In the genomic region with DNA sequence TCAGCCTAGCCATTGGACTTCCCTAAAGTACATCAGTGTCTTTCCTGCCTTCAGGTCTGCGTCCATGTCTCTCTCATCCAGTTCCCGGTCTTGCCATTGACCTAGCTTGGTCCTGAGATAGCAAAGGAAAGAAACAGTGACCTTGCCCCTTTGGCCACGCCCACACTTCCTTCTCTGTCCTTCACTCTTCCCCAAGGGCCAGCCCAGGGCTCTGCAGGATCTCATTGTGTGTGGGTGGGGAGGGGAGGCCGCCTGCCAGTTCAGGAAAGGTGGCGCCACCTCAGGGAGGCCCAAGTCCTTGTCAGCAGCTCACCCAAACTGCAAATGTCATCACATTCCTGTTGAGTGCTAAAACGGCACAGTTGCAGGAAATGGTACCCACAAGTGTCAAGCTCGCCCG, we compare ENCODE assay signal across 12 mouse cellular contexts.
DNase-seq lines count a peak whose midpoint lies in the region; ATAC-seq and TF ChIP-seq lines count a peak whose summit lies in the region.
"Had no signal": no experiment of that assay in that cellular context is flagged by ENCODE, and none has a peak within 500 bp of the region (broad histone marks: within the 10 kb centered on the region; RNA-seq: fewer than 3 reads in every experiment).

No protein-coding gene starts in this region.

- no peaks in the 10 kb centered on the region for H3K36me3 ChIP-seq in stomach, embryonic 15.5 days
- no peaks in the 10 kb centered on the region for H3K36me3 ChIP-seq in stomach, postnatal 0 days (ENCODE audit: control insufficient read depth, insufficient read depth, low read length)
- H3K36me3 ChIP-seq in heart, embryonic 15.5 days = no peaks in the 10 kb centered on the region
- no peaks in the 10 kb centered on the region for H3K36me3 ChIP-seq in forebrain, embryonic 15.5 days
- H3K36me3 ChIP-seq in hindbrain, embryonic 14.5 days (replicated peaks; ENCODE audit: control insufficient read depth, insufficient read depth) = no peaks in the 10 kb centered on the region
- H3K36me3 ChIP-seq: embryonic facial prominence, embryonic 13.5 days; hindbrain, embryonic 15.5 days; midbrain, embryonic 12.5 days had no signal

- H3K27me3 ChIP-seq in stomach, embryonic 15.5 days (replicated peaks) = no peaks in the 10 kb centered on the region
- no peaks in the 10 kb centered on the region for H3K27me3 ChIP-seq in stomach, postnatal 0 days (ENCODE audit: control insufficient read depth, insufficient read depth, low read length)
- H3K27me3 ChIP-seq in heart, embryonic 15.5 days = no peaks in the 10 kb centered on the region
- H3K27me3 ChIP-seq in forebrain, embryonic 15.5 days = no peaks in the 10 kb centered on the region
- no peaks in the 10 kb centered on the region for H3K27me3 ChIP-seq in hindbrain, embryonic 14.5 days (ENCODE audit: control insufficient read depth, insufficient read depth, low read length)
- H3K27me3 ChIP-seq: embryonic facial prominence, embryonic 13.5 days; hindbrain, embryonic 15.5 days; midbrain, embryonic 12.5 days had no signal

- H3K9me3 ChIP-seq in stomach, embryonic 15.5 days = no peaks in the 10 kb centered on the region
- no peaks in the 10 kb centered on the region for H3K9me3 ChIP-seq in stomach, postnatal 0 days (ENCODE audit: control insufficient read depth, low read length)
- no peaks in the 10 kb centered on the region for H3K9me3 ChIP-seq in heart, embryonic 15.5 days (replicated peaks)
- no peaks in the 10 kb centered on the region for H3K9me3 ChIP-seq in forebrain, embryonic 15.5 days
- H3K9me3 ChIP-seq in hindbrain, embryonic 14.5 days (ENCODE audit: control insufficient read depth, low read length) = no peaks in the 10 kb centered on the region
- H3K9me3 ChIP-seq: embryonic facial prominence, embryonic 13.5 days; hindbrain, embryonic 15.5 days; midbrain, embryonic 12.5 days had no signal

- H3K4me2 ChIP-seq in stomach, embryonic 15.5 days = no peak overlapping the region
- H3K4me2 ChIP-seq in stomach, postnatal 0 days (replicated peaks; ENCODE audit: low read depth) = no peak overlapping the region
- H3K4me2 ChIP-seq in heart, embryonic 15.5 days = no peak overlapping the region
- H3K4me2 ChIP-seq in forebrain, embryonic 15.5 days (replicated peaks) = no peak overlapping the region
- H3K4me2 ChIP-seq in hindbrain, embryonic 14.5 days (replicated peaks) = no peak overlapping the region
- H3K4me2 ChIP-seq: embryonic facial prominence, embryonic 13.5 days; hindbrain, embryonic 15.5 days; midbrain, embryonic 12.5 days had no signal

- peak; percentile 56; the same call in 1 of the 2 replicates for ATAC-seq in stomach, embryonic 15.5 days (ENCODE audit: insufficient read depth, low FRiP score, low read depth)
- ATAC-seq in stomach, postnatal 0 days (ENCODE audit: low FRiP score, low TSS enrichment) = no peak
- peak; percentile 61 for ATAC-seq in heart, embryonic 15.5 days (replicated peaks; ENCODE audit: insufficient number of reproducible peaks, insufficient read depth, low FRiP score, low read depth)
- peak; percentile 29 for ATAC-seq in megakaryocyte-erythroid progenitor cell, adult 5-6 weeks (replicated peaks; ENCODE audit: low FRiP score, low TSS enrichment, poor library complexity, severe bottlenecking)
- ATAC-seq in forebrain, embryonic 15.5 days (replicated peaks) = no peak
- ATAC-seq in hindbrain, embryonic 14.5 days (ENCODE audit: low FRiP score) = no peak

- no peak overlapping the region for H3K9ac ChIP-seq in stomach, embryonic 15.5 days
- no peak overlapping the region for H3K9ac ChIP-seq in stomach, postnatal 0 days (ENCODE audit: low read length)
- H3K9ac ChIP-seq in heart, embryonic 15.5 days = no peak overlapping the region
- no peak overlapping the region for H3K9ac ChIP-seq in forebrain, embryonic 15.5 days (replicated peaks)
- H3K9ac ChIP-seq in hindbrain, embryonic 14.5 days = no peak overlapping the region
- H3K9ac ChIP-seq: embryonic facial prominence, embryonic 13.5 days; hindbrain, embryonic 15.5 days; midbrain, embryonic 12.5 days had no signal

- no peaks in the 10 kb centered on the region for H3K4me1 ChIP-seq in stomach, embryonic 15.5 days
- H3K4me1 ChIP-seq in stomach, postnatal 0 days (replicated peaks; ENCODE audit: control insufficient read depth, insufficient read depth) = no peaks in the 10 kb centered on the region
- H3K4me1 ChIP-seq in heart, embryonic 15.5 days (replicated peaks) = peaks cover 3% of the 10 kb centered on the region
- H3K4me1 ChIP-seq in forebrain, embryonic 15.5 days = no peaks in the 10 kb centered on the region
- no peaks in the 10 kb centered on the region for H3K4me1 ChIP-seq in hindbrain, embryonic 14.5 days (replicated peaks; ENCODE audit: control insufficient read depth, insufficient read depth, low read length)
- H3K4me1 ChIP-seq: embryonic facial prominence, embryonic 13.5 days; hindbrain, embryonic 15.5 days; midbrain, embryonic 12.5 days had no signal

- no peak for TF ChIP-seq EP300 in stomach, postnatal 0 days (optimal IDR thresholded peaks at IDR 0.05)

- DNase-seq in stomach, postnatal 0 days (ENCODE audit: low spot score) = no peak
- peak; percentile 76 to 89 for DNase-seq in kidney, postnatal 25 days
- no peak for DNase-seq in layer of hippocampus, adult 18-20 months (ENCODE audit: low spot score in 2 of 2)
- no peak for DNase-seq in hindbrain, embryonic 14.5 days (ENCODE audit: low spot score)
- DNase-seq: right cerebral cortex, postnatal 14 days had no signal

- 59% methylated on average over 8 of the region's 8 CpGs for WGBS in stomach, embryonic 15.5 days
- 54% methylated on average over 8 of the region's 8 CpGs for WGBS in stomach, postnatal 0 days
- 30% methylated on average over 8 of the region's 8 CpGs for WGBS in heart, embryonic 15.5 days
- 67% methylated on average over 8 of the region's 8 CpGs for WGBS in forebrain, embryonic 15.5 days
- 62% methylated on average over 8 of the region's 8 CpGs for whole genome bisulfite sequencing in hindbrain, embryonic 14.5 days

- H3K4me3 ChIP-seq in stomach, embryonic 15.5 days (replicated peaks) = no peak overlapping the region
- H3K4me3 ChIP-seq in stomach, postnatal 0 days (ENCODE audit: low read depth, low read length) = no peak overlapping the region
- H3K4me3 ChIP-seq in heart, embryonic 15.5 days = no peak overlapping the region
- no peak overlapping the region for H3K4me3 ChIP-seq in forebrain, embryonic 15.5 days
- no peak overlapping the region for H3K4me3 ChIP-seq in hindbrain, embryonic 14.5 days (replicated peaks; ENCODE audit: low read length)
- H3K4me3 ChIP-seq: embryonic facial prominence, embryonic 13.5 days; hindbrain, embryonic 15.5 days; midbrain, embryonic 12.5 days had no signal

- no peak for TF ChIP-seq CTCF in stomach, postnatal 0 days (IDR thresholded peaks at IDR 0.05; ENCODE audit: low read depth)

- H3K27ac ChIP-seq in stomach, embryonic 15.5 days = no peak overlapping the region
- H3K27ac ChIP-seq in stomach, postnatal 0 days (replicated peaks) = no peak overlapping the region
- no peak overlapping the region for H3K27ac ChIP-seq in heart, embryonic 15.5 days
- H3K27ac ChIP-seq in forebrain, embryonic 15.5 days (replicated peaks) = no peak overlapping the region
- H3K27ac ChIP-seq in hindbrain, embryonic 14.5 days = no peak overlapping the region
- H3K27ac ChIP-seq: embryonic facial prominence, embryonic 13.5 days; hindbrain, embryonic 15.5 days; midbrain, embryonic 12.5 days had no signal

Comparison
In these comparisons a context has a peak if more than half of its experiments do, and no peak if none do; other contexts are left out.
1. ATAC-seq: peak in stomach, embryonic 15.5 days (single experiment), heart, embryonic 15.5 days (single experiment) and megakaryocyte-erythroid progenitor cell, adult 5-6 weeks (single experiment); none in stomach, postnatal 0 days (single experiment), forebrain, embryonic 15.5 days (single experiment) and hindbrain, embryonic 14.5 days (single experiment).
2. DNase-seq: peak in kidney, postnatal 25 days (2 of 2); none in stomach, postnatal 0 days (single experiment), layer of hippocampus, adult 18-20 months (0 of 2) and hindbrain, embryonic 14.5 days (single experiment).